Mouse (Mus musculus): ENCODE results near the gene Mavs. TPM values are rescaled to one million over a fixed set of nuclear protein-coding genes. Genes with fewer than 3 reads are reported as not detected.

Gene Mavs
- 10 to 100 TPM; 22.5 to 34.2 TPM for polyA plus RNA-seq (2017; shearing (Covaris generic))

GRCm38 (mm10) chr2:131233307-131234126, at the start of gene Mavs:
Gene Mavs (plus strand): TSS chr2:131234063.
- ATAC-seq = peak; percentile 99

GRCm38 (mm10) chr2:131186343-131186742, 47.5 kb upstream of the Mavs start:
- ATAC-seq = no peak

- peak; percentile 72 for ATAC-seq
Measured at GRCm38 (mm10) chr2:131186771-131187601, 46.9 kb upstream of the Mavs start, which contains the start of the genes Cdc25b and Spef1. Gene Cdc25b (plus strand): TSS chr2:131186949. Gene Spef1 (minus strand): TSS chr2:131187282.

- ATAC-seq = no peak
Measured at GRCm38 (mm10) chr2:131187602-131187922, 46.3 kb upstream of the Mavs start.

GRCm38 (mm10) chr2:131188311-131188710, 45.6 kb upstream of the Mavs start:
- peak; percentile 31 for ATAC-seq

GRCm38 (mm10) chr2:131189521-131190309, 44.1 kb upstream of the Mavs start:
- peak; percentile 54 for ATAC-seq

GRCm38 (mm10) chr2:131190344-131191004, 43.4 kb upstream of the Mavs start:
- ATAC-seq = peak; percentile 6

GRCm38 (mm10) chr2:131191005-131191390, 42.9 kb upstream of the Mavs start:
- peak; percentile 30 for ATAC-seq

- ATAC-seq = no peak
Measured at GRCm38 (mm10) chr2:131196606-131197316, 37.1 kb upstream of the Mavs start.

- ATAC-seq = no peak
Measured at GRCm38 (mm10) chr2:131200710-131201109, 33.2 kb upstream of the Mavs start.

- ATAC-seq = no peak
Measured at GRCm38 (mm10) chr2:131201262-131201661, 32.6 kb upstream of the Mavs start.

GRCm38 (mm10) chr2:131203816-131204409, 29.9 kb upstream of the Mavs start:
- ATAC-seq = no peak

GRCm38 (mm10) chr2:131204410-131204981, 29.4 kb upstream of the Mavs start:
- peak; percentile 39 for ATAC-seq

- no peak for ATAC-seq
Measured at GRCm38 (mm10) chr2:131205521-131206182, 28.2 kb upstream of the Mavs start.

GRCm38 (mm10) chr2:131206778-131207177, 27.1 kb upstream of the Mavs start, which contains the start of gene Ap5s1:
Gene Ap5s1 (plus strand): TSS chr2:131207078.
- ATAC-seq = no peak

GRCm38 (mm10) chr2:131208356-131208755, 25.5 kb upstream of the Mavs start:
- no peak for ATAC-seq

GRCm38 (mm10) chr2:131209125-131209795, 24.6 kb upstream of the Mavs start:
- ATAC-seq = no peak

GRCm38 (mm10) chr2:131209969-131210792, 23.7 kb upstream of the Mavs start:
- peak; percentile 98 for ATAC-seq
